Mouse (Mus musculus) testis, postnatal 10 days (tissue): ENCODE measurements around the gene Amotl1.

Source experiments
- DNase-seq: peaks from one replicate; pipeline ENCODE4 v3.0.0; 2021; ENCODE audit warnings: low spot score

Gene Amotl1

DNA sequence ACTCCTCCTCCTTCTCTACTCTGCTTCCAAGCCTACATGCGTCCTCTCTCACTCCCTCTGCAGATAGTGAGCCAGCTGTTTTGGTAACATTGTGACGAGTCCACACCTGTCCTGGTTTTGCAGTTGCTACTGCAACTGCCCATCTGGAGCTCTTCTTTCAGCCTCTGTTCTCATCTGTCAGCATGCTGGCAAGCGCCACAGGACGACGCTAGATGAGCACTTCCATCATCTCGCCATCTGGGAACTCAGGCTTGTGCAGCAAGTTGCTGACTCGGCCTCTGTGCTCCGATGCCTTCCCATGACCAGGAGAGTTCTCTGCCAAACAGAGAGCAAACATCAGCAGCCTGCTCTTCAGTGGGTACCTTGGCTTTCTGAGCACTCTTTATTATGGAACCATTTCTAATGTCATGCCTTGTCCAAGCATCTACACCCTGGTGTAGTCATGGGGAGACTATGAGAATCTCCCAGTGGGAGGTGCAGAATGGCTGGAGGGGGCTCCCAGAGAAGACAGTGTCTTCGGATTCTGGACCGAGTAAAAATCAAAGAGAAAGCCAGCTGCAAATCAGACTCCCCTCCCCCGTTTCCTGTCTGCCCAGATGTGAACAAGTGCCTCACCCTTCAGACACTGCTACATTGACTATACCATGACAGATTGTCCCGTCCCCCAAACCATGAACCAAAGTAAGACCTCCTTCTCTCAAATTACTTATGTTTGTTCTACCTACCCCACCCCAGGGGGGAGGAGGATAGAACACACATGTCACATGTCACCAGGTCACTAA lies 97.1 kb downstream of the Amotl1 start:
- DNase-seq = no peak

DNA sequence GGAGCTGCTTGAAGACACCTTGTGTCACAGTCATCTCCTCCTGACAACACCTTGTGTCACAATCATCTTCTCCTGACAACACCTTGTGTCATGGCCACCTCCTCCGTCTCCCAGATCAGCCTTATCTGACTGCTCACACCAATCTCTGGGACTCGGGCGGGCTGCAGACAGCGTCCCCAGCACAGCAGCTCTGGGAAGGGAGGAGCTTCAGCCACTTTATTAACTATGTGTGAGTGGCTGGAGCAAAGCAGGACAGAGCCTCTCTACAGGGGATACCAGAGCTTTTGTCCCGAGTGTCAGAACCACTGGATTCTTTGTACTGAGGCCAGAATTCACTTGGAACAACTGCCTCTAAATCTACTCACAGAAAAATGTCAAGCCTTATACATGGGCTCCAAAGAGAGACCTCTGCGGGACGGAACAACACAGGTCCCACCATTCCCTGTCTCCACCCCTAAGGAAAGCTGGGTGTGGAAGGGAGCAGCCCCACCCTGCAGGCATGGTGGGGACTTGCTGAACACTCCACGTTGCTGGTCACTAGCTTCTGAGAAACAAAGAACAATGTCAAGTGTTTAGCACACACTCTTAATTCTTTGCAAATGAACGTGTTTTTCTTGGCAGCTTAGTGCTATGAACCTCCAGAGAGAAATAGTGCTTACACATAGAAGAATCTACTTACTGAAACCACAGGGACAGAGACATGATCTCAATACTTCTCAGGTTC lies 100.7 kb downstream of the Amotl1 start:
- no peak for DNase-seq

DNA sequence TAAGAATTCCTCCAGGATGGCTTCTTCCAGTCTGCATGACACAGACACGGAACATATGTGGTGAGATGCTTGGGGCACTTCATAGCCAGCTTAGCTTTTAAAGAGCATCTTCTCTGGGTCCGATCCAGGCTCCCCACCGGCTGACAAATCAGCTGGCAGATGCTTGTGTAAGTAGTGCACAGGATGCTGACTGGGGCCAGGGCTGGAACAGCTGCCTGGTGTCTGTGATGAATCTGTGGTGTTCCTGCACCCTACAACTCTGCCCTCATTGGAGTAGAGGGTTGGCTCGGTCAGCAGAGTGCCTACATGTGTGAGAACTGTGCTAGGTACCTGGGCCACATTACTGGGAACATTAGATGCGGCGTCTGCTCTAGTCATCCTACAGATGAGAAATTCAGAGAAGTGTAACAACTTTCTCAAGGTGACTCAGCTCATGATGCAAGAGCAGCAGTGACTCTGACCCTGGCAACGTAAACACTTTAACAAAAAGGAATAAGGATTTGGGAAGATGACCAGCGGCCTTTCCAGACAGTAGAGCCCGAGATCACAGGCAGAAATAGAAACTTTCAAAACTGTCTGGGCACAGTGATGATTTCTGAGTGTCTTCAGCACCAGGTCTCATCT lies 109.9 kb downstream of the Amotl1 start:
- DNase-seq = no peak

DNA sequence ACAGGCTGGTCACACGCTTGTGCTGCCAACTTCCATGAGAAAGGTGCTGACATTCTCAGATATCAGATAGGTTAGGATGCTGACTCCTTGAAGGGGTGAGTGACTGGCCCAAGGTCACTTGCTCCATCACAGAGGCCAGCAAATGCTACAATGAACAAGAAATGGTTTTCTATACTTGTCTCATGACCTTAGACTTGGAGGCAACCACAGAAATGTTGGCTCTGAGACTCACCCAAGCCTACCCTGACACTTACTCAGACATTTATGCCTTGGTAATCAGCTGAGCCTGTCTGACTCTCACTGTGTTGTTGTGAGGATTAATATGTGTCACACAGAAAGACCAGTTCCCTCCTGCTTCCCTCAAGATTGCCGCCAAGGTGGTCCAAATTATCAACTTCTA lies 111.2 kb downstream of the Amotl1 start:
- no peak for DNase-seq

DNA sequence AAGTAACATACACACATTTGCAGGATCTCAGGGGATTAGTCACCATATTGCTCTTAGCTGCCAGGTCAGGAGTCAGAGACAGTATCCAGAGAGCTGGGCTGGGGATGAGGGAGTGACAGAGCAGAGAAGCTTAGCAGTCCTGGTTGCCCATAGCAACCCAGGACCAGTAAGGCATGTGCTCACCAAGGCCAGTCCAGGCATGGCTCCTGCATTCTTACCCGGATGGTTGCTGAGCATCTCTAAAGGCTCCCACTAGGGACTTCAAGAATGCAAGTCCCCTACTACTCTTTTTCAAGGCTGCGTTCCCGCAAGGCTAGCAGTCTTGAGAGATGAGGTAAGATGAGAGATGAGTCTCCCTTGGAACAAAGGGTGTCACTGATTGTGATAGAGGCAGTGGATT lies 112.6 kb downstream of the Amotl1 start:
- no peak for DNase-seq

DNA sequence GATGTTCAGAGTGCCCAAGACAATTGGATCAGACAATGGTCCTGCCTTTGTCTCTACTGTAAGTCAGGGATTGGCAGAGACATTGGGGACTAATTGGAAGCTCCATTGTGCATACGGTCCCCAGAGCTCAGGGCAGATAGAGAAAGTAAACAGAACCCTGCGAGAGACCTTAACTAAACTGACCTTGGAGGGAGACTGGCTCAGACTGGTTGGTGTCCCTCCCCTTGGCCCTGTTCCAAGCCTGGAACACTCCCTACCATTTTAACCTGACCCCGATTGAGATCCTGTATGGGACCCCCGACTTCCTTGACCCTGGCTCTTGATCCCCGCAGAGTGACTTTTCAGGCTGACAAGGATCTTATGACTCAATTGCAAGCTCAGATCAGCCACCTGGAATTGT lies 114.9 kb downstream of the Amotl1 start:
- DNase-seq = no peak

DNA sequence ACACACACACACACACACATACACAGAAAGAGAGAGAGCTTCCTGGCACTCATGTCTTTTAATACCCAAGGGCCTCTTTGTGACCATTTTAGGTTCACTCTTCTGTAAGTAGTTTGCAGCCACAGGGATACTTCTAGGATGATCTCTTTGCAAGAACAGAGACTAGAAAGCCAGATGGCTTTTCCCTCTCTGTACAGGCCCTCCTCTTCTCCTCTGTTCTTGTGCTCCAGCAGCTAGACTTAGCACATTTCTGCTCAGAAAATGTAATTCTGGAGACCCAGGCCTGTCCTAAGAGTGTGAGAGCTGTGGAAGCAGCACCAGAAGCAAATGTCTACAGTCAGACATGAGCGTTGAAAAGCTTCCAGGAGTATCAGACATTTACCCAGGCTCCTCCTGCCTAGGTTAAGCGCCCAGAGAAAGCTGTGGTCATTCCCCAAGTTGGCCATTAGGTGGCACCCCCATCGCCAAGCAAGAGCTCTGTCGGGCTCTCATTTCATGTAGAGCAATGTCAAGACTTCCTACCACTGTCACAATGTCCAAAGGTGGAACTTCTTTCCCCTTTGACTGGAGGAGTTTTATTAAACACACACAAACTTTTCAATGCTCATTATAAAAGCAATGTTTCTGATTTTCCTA lies 121.3 kb downstream of the Amotl1 start:
- DNase-seq = peak; percentile 83

DNA sequence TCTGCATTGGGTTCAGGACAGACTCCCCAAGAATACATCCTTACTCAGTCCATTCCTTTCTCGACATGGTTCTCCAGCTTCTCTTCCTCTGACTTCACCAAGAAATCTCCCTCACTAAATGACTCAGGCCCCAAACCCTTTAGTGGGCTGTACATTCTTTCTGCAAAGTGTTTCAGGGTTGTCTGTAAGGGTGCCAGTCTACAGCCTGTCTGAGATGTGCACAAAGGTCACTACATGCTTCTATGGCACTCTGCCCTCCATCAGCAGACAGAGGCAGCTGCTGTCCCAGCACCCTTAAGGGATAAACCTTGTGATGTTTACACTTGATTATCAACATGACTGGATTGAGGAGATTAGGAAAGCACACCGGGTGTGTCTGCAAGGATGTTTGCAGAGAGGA lies 123.2 kb downstream of the Amotl1 start:
- DNase-seq = no peak

DNA sequence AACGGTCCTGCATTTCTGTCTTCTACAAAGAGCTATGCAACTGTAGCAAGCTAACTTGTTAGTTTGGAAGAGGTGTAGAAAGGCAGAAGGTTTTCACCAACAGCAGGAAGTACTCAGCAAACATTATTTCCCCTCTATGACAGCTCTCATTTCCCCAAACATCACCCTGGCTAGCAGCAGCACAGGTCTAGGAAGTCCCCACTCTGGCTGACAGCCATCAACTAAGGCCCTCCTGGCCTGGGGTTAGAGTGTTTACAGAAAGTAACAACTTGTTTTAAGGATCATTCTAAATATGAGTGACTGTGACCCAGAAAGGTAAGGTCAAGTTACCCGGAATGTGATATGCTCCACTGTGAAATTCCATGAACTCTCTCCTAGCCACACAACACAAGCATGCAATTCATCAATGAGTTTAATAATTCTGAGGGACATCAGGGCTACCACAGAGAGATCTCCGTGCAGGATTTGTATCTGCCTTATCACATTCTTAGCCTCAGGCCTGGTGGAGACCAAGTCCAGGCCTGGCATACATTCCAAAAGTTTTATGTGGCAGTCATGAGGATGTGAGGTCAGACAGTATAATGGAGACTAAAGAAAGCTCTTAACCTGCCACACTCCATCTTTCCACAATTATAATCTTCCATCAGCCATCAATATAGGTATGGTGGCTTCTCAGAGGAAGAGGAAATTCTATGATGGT lies 123.7 kb downstream of the Amotl1 start:
- no peak for DNase-seq

DNA sequence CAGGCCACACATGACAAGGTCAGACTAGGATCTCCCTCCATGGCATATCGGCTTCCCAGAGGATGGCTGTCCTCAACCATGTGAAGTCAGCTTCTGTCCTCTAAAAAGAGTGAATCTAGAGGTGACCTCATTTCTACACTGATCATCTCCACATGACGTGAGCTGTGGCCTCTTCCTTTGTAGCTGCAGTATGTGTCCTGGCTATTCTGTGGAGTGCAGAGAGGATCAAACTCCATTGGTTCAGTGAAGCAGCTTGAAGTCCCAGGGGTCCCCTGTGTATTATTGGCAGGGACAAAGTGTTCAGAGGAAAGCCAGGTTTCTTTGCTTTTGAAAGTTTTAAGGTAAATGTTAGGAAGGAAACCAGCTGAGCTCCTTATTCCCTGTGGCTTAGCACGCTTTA lies 126.8 kb downstream of the Amotl1 start:
- DNase-seq = no peak

DNA sequence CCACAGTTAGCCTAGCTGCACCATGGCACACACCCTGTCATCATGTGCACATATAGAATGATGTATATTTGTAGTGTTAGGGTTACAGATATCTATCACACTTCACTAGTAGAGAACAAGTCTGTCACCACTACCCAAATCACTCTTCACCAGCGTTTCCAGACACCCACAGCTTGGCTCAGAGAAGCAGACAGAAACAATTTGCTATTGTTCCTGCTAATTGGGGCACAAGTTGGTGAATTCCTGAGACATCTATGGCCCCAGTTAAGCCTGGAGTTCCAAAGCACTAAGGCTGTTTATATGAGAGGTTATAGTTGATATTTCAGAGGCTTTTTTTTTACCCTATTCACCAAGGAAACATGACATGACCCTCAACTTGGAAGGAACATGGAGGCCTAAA lies 127.6 kb downstream of the Amotl1 start:
- DNase-seq = no peak

DNA sequence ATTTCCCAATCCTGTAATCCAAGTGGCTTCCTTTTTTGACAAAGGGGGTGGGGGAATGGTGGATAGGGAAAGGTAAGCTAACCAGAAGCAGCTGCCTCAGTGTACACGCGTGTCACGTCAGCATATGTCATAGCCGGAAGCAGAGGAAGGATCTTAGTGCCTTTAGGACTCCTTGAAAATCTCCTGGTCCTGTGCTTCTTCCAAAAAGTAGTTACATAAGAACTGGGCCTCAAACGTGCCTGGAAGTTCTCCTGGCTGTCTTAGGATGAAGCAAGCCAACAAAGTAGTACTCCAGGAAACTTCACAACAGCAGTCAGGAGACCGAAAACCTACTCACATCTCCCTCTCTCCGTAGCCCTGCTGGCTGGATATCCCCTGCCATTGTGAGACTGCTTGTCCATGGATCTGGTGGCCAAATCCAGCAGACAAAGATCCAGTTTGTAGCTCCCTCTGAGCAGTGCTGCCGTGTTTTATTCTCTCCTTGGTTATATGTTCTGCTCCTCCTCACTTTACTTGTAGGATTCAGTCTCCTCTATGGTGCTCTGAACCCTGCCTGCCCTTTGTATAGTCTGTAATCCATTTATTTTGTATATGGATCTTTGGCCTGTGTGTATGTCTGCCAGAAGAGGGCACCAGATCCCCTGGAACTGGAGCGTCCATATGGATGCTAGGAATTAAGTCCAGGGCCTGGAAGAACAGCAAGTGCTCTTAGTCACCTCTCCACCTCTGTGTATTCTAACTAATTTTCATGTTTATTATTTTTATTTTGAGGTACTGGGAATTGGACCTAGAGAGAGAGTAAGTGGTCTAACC lies 132.0 kb downstream of the Amotl1 start:
- DNase-seq = peak; percentile 62

DNA sequence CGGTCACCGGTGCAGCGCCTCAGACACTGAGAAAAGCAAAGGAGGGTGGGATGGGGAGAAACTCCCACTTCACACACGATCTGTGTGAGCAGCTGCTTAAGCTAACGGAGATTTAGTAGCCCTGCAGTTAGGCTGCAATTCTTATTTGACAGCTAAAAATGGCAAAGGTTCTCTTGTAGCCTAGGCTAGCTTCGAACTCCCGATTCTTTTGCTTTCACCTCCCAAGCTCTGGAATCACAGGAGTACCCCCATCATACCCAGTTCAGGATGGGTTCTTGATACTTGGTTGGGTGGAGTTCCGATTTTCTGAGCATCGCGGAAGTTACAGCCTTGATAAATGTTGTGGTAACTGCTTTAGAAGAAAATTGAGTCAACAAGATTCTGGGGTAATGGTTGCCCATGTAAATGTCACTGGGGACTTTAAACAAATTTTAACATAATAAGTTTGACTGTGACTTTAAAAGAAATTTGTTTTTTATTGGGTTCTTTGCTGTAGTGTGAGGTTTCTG lies 143.9 kb downstream of the Amotl1 start:
- no peak for DNase-seq

DNA sequence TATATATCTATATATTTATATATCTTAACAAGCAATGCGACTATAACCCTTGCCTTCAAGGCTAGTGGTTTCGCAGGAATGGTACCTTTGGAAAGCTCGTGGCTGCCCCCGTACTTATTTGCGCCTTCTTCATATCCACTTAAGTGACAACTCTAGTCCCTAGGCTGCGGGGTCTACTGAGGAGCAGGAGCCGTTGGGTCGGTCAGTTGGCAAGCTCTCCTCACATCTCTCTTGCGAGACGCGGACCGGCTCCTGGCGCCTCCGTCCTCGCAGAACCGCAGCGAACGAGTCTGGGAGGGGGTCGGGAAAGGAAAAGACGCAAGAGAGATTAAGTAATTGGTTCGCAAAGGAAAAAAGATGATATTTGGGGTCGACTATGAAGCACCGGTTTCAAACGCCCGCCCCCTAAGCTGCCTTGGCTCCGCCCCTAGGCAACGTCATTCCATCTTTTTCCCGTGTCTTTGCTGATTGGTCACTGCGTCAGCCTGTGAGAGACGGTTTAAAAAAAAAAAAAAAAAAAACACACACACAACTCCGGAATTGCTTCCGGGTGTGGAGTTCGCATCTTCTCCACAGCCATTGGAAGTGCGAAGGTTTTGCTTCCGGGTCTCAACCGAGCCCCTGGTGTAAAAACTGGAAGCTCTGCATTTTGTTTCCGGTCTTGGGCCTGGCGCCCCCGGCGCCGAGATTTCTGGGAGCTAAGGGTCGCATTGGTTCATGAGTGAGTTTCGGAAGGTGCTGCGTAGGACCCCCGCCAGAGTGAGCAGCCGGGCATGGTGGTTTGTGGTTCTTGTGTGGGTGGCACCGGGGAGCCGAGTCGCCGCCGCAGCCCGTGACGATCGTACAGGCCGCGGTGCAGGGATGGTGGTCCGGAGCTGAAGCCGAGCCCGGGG lies 144.6 kb downstream of the Amotl1 start, which contains the start of the genes Kdm4d and Cwc15:
TSS of gene Kdm4d (minus strand) at position 460 of the 893 bp plus-strand sequence.
TSS of gene Cwc15 (plus strand) at position 595 of the 893 bp plus-strand sequence.
- peak; percentile 96 for DNase-seq

DNA sequence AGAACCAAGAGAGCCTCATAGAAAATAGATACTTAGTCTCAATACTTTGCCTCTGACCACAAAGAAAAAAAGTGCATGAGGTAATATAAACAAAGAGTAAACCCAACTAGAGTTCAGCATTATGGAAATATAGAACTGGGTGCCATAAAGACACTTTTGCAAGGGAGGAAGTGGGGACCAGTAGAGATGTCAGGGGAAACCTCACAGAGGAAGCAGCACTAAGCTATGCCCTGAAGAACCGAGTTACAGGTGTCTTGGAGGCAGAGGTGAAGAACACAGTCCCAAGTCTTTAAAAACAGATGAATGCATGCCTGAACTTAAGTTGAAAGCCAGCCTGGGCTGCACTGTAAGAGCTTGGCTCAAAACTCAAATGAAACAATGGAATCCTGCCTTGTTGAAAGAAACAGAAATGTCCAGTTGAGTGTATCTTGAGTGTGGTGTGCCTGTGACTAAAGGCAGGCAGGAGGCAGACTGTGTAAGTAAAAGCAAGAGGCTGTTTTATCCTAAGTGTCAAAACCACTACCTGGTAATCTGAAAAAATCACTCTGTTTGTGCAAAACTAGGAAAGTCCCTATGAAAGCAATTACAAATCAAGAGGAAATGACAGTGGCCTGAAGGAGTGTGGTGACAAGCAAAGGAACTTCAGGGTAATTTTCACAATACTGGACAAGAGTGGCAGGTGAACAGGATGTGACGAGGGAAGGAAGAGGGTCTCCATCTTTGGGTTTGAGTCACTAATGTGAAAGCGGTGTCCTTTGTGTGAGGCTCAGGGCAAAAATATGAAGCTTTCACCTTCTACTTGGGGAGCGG lies 145.8 kb downstream of the Amotl1 start:
- no peak for DNase-seq
